Mouse (Mus musculus) T-cell, adult 66 days (primary cell): Measurements from ENCODE around the gene Xlr4a. TPM values are rescaled to one million over a fixed set of nuclear protein-coding genes. Genes with fewer than 3 reads are reported as not detected.

Source experiments
- total RNA-seq, 2 experiments: library from RNA; stranded (reverse); gene quantifications; 3 replicates in 1 of 2; 4 replicates in 1 of 2; pipeline ENCODE4 v1.2.4; 2023

The Xlr4a gene
- 10 to 100 TPM; 53.0 to 54.4 TPM for total RNA-seq

GRCm38 (mm10) chrX:73082267-73083055 is at the start of gene Xlr4a:
Gene Xlr4a (minus strand): TSS chrX:73082478.

DNA sequence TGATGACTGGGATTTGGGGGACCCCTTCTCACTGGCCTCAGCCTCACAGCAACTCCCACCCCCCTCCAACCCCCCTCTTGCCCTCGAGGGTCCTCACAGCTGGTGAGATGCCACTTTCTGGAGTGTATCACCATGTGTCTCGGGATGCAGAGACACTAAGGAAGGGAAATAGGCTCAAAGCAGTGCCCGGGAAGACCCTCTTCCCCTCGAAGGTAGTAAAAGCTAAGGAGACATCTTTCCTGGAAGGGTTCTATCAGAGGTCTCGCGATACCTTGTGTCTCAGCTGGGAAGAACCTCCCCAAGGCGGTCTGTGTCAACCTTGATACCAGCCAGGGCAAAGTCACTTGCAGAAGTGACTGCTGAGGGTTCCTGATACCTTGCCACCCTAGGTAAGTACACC is 34.5 kb upstream of the Xlr4a start, which contains the start of gene Gm14685:
Gene Gm14685 (plus strand): TSS at position 301 of the 400 bp plus-strand sequence.

DNA sequence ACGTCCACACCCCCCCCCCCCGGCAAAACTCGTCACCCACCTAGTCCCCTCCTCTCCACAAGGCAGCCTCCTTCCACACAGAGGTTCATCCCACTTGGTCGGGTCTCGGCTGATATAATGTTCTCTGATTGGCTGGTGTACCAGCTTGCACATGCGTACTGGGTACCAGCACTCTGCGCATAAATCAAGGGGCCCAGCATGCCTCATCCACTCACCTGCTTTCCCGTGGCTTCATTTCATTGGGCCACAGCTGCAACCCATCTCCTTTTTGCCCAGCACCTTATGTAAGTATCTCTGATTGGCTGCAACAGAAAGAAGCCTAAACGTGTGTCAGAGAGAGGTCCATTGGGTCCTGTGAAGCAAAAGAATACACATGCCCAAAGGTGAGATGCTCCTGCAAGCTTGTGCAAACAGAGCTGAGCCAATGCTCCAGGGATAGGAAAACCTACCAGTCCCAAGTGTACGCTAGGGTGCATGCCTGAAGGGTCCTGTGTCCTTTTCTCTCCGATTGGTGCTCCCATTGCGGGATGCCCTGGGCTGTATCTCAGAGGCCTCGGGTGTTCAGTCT is 14.7 kb upstream of the Xlr4a start, which contains the start of gene Xlr3a:
Gene Xlr3a (minus strand): TSS at position 155 of the 568 bp plus-strand sequence.

DNA sequence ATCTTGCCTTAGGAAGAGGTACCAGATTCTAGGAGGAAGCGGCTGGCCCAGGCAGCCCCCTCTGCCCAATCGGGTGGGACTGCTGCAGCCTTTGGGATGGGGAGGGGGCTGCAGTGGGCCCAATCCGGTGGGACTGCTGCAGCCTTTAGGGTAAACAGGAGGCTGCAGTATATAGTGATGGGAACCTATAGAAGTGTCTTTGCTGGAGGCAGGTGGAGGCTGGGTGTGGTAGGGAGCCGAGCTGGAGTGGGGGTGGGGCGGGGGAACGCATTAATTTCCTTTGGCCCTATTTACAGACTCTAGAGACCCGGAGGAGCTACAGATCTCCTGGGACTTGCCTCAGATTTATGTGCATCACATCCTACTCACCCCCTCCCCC is 17.9 kb downstream of the Xlr4a start, which contains the start of gene Pnma3:
Gene Pnma3 (plus strand): TSS at position 373 of the 379 bp plus-strand sequence.

DNA sequence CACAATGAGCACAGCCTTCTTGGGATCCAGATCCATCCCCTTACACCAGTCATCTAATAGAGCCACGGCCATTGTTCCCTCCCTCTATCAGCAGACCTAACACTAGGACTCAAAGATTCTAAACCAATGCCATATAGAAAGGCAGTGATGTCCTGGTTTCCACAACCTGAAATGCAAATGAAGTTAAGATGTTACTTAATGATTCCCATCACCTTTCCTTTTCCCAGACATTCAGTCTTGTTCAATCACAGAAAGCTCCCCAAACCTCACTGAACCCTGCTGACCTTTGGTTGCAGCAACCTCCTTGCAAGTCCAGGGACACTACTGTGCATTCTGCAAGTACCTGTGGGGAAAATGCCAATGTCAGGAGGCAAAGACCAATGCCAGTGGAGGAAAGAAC is 45.3 kb downstream of the Xlr4a start, which contains the start of gene Pnma5:
Gene Pnma5 (minus strand): TSS at position 101 of the 400 bp plus-strand sequence.

Other genes with a start within 250 kb of the Xlr4a start
- 10 to 100 TPM; 39.0 to 41.0 TPM for gene Cetn2, start 164.1 kb downstream of the Xlr4a start, total RNA-seq
- gene Nsdhl, start 163.9 kb downstream of the Xlr4a start, total RNA-seq = 10 to 100 TPM; 13.8 to 15.8 TPM
- gene Zfp185, start 95.1 kb downstream of the Xlr4a start, total RNA-seq = under 1 TPM in 1 of 2 experiments, not detected in 1; 0.35 TPM
- gene Pnma5, start 45.4 kb downstream of the Xlr4a start, total RNA-seq = 1 to 10 TPM; 2.1 to 2.7 TPM
- gene Pnma3, start 17.7 kb downstream of the Xlr4a start, total RNA-seq = not detected
- 1 to 10 TPM in 1 of 2 experiments, not detected in 1; 1.1 TPM for gene Xlr3a, start 14.6 kb upstream of the Xlr4a start, total RNA-seq
- not detected for gene Gm14685, start 34.6 kb upstream of the Xlr4a start, total RNA-seq
- not detected for gene Xlr5b, start 66.3 kb upstream of the Xlr4a start, total RNA-seq
- under 1 TPM in 1 of 2 experiments, not detected in 1; 0.74 TPM for gene DXBay18, start 67.0 kb upstream of the Xlr4a start, total RNA-seq
- not detected for gene Spin2d, start 94.5 kb upstream of the Xlr4a start, total RNA-seq
- 10 to 100 TPM; 11.0 to 16.1 TPM for gene Xlr3b, start 109.7 kb upstream of the Xlr4a start, total RNA-seq
- gene Xlr4b, start 131.9 kb upstream of the Xlr4a start, total RNA-seq = 100 to 1,000 TPM; 100 to 102 TPM
- gene F8a, start 145.8 kb upstream of the Xlr4a start, total RNA-seq = 10 to 100 TPM; 16.0 to 17.0 TPM
- gene Xlr4c, start 160.7 kb upstream of the Xlr4a start, total RNA-seq = 10 to 100 TPM; 51.9 to 63.0 TPM
- gene Xlr3c, start 182.9 kb upstream of the Xlr4a start, total RNA-seq = not detected
- gene Xlr5a, start 210.5 kb upstream of the Xlr4a start, total RNA-seq = not detected
- not detected for gene Xlr5c, start 210.5 kb upstream of the Xlr4a start, total RNA-seq